Mouse (Mus musculus): Measurements from ENCODE around the gene Mlf1.

Gene Mlf1

GRCm38 (mm10) chr3:67373872-67374271, at the start of gene Mlf1:
Gene Mlf1, plus strand, starts transcription at chr3:67374097.
- in situ Hi-C loops (cut with MboI, MseI), result loop anchor here (5.0 to 25.0 kb wide), 4 partner anchors 53 to 688 kb away; partner anchors contain the start of genes Gfm1 (in 1 of the 2) and Schip1 (in 1 of the 2)

- in situ Hi-C loops (cut with MboI, MseI), result no loop called here
These were observed 34.3 kb upstream of the Mlf1 start for GRCm38 (mm10) chr3:67339558-67339957.

GRCm38 (mm10) chr3:67340921-67341320, 33.0 kb upstream of the Mlf1 start:
- in situ Hi-C loops (cut with MboI, MseI), result loop anchor here (5.0 to 10.0 kb wide), 3 partner anchors 346 to 1006 kb away; no protein-coding TSS in a partner anchor

GRCm38 (mm10) chr3:67343004-67343662, 30.8 kb upstream of the Mlf1 start:
- in situ Hi-C loops (cut with MboI, MseI), result loop anchor here (5.0 to 10.0 kb wide), 3 partner anchors 348 to 1008 kb away; no protein-coding TSS in a partner anchor

- in situ Hi-C loops (cut with MboI, MseI), result loop anchor here (5.0 to 10.0 kb wide), 3 partner anchors 350 to 1010 kb away; no protein-coding TSS in a partner anchor
These were observed 29.3 kb upstream of the Mlf1 start for GRCm38 (mm10) chr3:67344599-67344998.

GRCm38 (mm10) chr3:67346674-67347073, 27.2 kb upstream of the Mlf1 start:
- in situ Hi-C loops (cut with MboI, MseI), result loop anchor here (10.0 kb wide), 2 partner anchors 352 to 1012 kb away; no protein-coding TSS in a partner anchor

GRCm38 (mm10) chr3:67351406-67352127, 22.3 kb upstream of the Mlf1 start:
- in situ Hi-C loops (cut with MboI, MseI), result loop anchor here (5.0 to 25.0 kb wide), 6 partner anchors 73 to 934 kb away; partner anchors contain the start of genes Rsrc1 (in 1 of the 2), Schip1 (in 1 of the 2) and Shox2 (in 1 of the 2)

- in situ Hi-C loops (cut with MboI, MseI), result loop anchor here (5.0 to 25.0 kb wide), 6 partner anchors 73 to 935 kb away; partner anchors contain the start of genes Rsrc1 (in 1 of the 2), Schip1 (in 1 of the 2) and Shox2 (in 1 of the 2)
These were observed 21.7 kb upstream of the Mlf1 start for GRCm38 (mm10) chr3:67352128-67352762.

- in situ Hi-C loops (cut with MboI, MseI), result loop anchor here (5.0 to 25.0 kb wide), 6 partner anchors 72 to 935 kb away; partner anchors contain the start of genes Rsrc1 (in 1 of the 2), Schip1 (in 1 of the 2) and Shox2 (in 1 of the 2)
These were observed 21.1 kb upstream of the Mlf1 start for GRCm38 (mm10) chr3:67352763-67353149.

- in situ Hi-C loops (cut with MboI, MseI), result loop anchor here (10.0 to 25.0 kb wide), 5 partner anchors 66 to 704 kb away; partner anchors contain the start of genes Rsrc1 (in 1 of the 2), Schip1 (in 1 of the 2) and Shox2 (in 1 of the 2)
These were observed 15.5 kb upstream of the Mlf1 start for GRCm38 (mm10) chr3:67358376-67358775.

GRCm38 (mm10) chr3:67366087-67366892, 7.6 kb upstream of the Mlf1 start:
- in situ Hi-C loops (cut with MboI, MseI), result loop anchor here in 1 of 2 experiments (25.0 kb wide), 1 partner anchor 696 kb away; the partner anchor contains the start of gene Schip1

- in situ Hi-C loops (cut with MboI, MseI), result loop anchor here in 1 of 2 experiments (25.0 kb wide), 1 partner anchor 695 kb away; the partner anchor contains the start of gene Schip1
These were observed 6.4 kb upstream of the Mlf1 start for GRCm38 (mm10) chr3:67367481-67367880.

- in situ Hi-C loops (cut with MboI, MseI), result loop anchor here (5.0 to 25.0 kb wide), 4 partner anchors 58 to 693 kb away; partner anchors contain the start of genes Gfm1 (in 1 of the 2) and Schip1 (in 1 of the 2)
These were observed 4.4 kb upstream of the Mlf1 start for GRCm38 (mm10) chr3:67369407-67370079.

GRCm38 (mm10) chr3:67372194-67372593, 1.7 kb upstream of the Mlf1 start:
- in situ Hi-C loops (cut with MboI, MseI), result loop anchor here (5.0 to 25.0 kb wide), 4 partner anchors 55 to 690 kb away; partner anchors contain the start of genes Gfm1 (in 1 of the 2) and Schip1 (in 1 of the 2)

GRCm38 (mm10) chr3:67372781-67373180, 1.1 kb upstream of the Mlf1 start:
- in situ Hi-C loops (cut with MboI, MseI), result loop anchor here (5.0 to 25.0 kb wide), 4 partner anchors 55 to 690 kb away; partner anchors contain the start of genes Gfm1 (in 1 of the 2) and Schip1 (in 1 of the 2)

GRCm38 (mm10) chr3:67374360-67374778, 472 bp downstream of the Mlf1 start:
- in situ Hi-C loops (cut with MboI, MseI), result loop anchor here (5.0 to 25.0 kb wide), 4 partner anchors 53 to 688 kb away; partner anchors contain the start of genes Gfm1 (in 1 of the 2) and Schip1 (in 1 of the 2)

GRCm38 (mm10) chr3:67375063-67375462, 1.2 kb downstream of the Mlf1 start, which contains the start of gene Gm17402:
Gene Gm17402, minus strand, starts transcription at chr3:67375163.
- in situ Hi-C loops (cut with MboI, MseI), result no loop called here

GRCm38 (mm10) chr3:67378215-67378614, 4.3 kb downstream of the Mlf1 start:
- in situ Hi-C loops (cut with MboI, MseI), result no loop called here
